32 mouse cellular contexts compared by ENCODE assay signal in the genomic region with DNA sequence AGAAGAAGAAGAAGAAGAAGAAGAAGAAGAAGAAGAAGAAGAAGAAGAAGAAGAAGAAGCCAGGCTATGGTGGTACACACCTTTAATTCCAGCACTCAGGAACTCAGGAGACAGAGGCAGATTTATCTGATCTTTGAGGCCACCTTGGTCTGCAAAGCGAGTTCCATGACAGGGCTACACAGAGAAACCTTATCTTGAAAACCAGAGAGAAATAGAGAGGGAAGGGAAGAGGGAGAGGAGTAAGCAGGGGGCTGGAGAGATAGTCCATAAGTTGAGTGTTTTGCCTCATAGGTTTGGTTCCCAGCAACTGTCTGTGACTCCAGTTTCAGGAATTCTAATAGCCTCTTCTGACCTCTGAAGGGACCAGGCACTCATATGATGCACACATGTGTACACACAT. TPM values are rescaled to one million over a fixed set of nuclear protein-coding genes. Genes with fewer than 3 reads are reported as not detected.
DNase-seq lines count a peak whose midpoint lies in the region; ATAC-seq lines count a peak whose summit lies in the region.
"Had no signal": no experiment of that assay in that cellular context is flagged by ENCODE, and none has a peak within 500 bp of the region (broad histone marks: within the 10 kb centered on the region; RNA-seq: fewer than 3 reads in every experiment).

No protein-coding gene starts in this region.

- H3K4me2 ChIP-seq in liver, embryonic 11.5 days: no peak overlapping the region
- H3K4me2 ChIP-seq in liver, embryonic 13.5 days: no peak overlapping the region
- H3K4me2 ChIP-seq in liver, embryonic 15.5 days: no peak overlapping the region
- H3K4me2 ChIP-seq: embryonic facial prominence, embryonic 13.5 days; forebrain, embryonic 13.5 days; heart, embryonic 11.5 days; hindbrain, embryonic 12.5 days; hindbrain, embryonic 15.5 days had no signal

- no peak overlapping the region for H3K9ac ChIP-seq in liver, embryonic 11.5 days (ENCODE audit: low read depth, low read length)
- no peak overlapping the region for H3K9ac ChIP-seq in liver, embryonic 13.5 days
- no peak overlapping the region for H3K9ac ChIP-seq in liver, embryonic 15.5 days
- H3K9ac ChIP-seq: embryonic facial prominence, embryonic 13.5 days; forebrain, embryonic 13.5 days; hindbrain, embryonic 12.5 days; hindbrain, embryonic 15.5 days had no signal

- no peaks in the 10 kb centered on the region for H3K4me1 ChIP-seq in liver, embryonic 11.5 days (replicated peaks; ENCODE audit: control insufficient read depth, insufficient read depth, low read length)
- peaks cover 20% of the 10 kb centered on the region for H3K4me1 ChIP-seq in liver, embryonic 13.5 days (replicated peaks)
- H3K4me1 ChIP-seq in liver, embryonic 15.5 days (replicated peaks): peaks cover 13% of the 10 kb centered on the region
- H3K4me1 ChIP-seq: embryonic facial prominence, embryonic 13.5 days; forebrain, embryonic 10.5 days; forebrain, embryonic 13.5 days; hindbrain, embryonic 12.5 days; hindbrain, embryonic 15.5 days had no signal

- no peak overlapping the region for H3K27ac ChIP-seq in liver, embryonic 11.5 days (ENCODE audit: low read depth, low read length)
- no peak overlapping the region for H3K27ac ChIP-seq in liver, embryonic 13.5 days
- H3K27ac ChIP-seq in liver, embryonic 15.5 days (replicated peaks): no peak overlapping the region
- H3K27ac ChIP-seq: embryonic facial prominence, embryonic 10.5 days; embryonic facial prominence, embryonic 13.5 days; forebrain, embryonic 10.5 days; forebrain, embryonic 13.5 days; hindbrain, embryonic 12.5 days; hindbrain, embryonic 15.5 days had no signal

- H3K4me3 ChIP-seq in liver, embryonic 11.5 days (ENCODE audit: low read depth, low read length): no peak overlapping the region
- no peak overlapping the region for H3K4me3 ChIP-seq in liver, embryonic 13.5 days (replicated peaks)
- no peak overlapping the region for H3K4me3 ChIP-seq in liver, embryonic 15.5 days (replicated peaks)
- H3K4me3 ChIP-seq: embryonic facial prominence, embryonic 10.5 days; embryonic facial prominence, embryonic 13.5 days; erythroblast, embryonic 14.5 days; forebrain, embryonic 10.5 days; forebrain, embryonic 13.5 days; hindbrain, embryonic 12.5 days; hindbrain, embryonic 15.5 days had no signal

- no peaks in the 10 kb centered on the region for H3K27me3 ChIP-seq in liver, embryonic 11.5 days (replicated peaks; ENCODE audit: control insufficient read depth, insufficient read depth, low read length)
- H3K27me3 ChIP-seq in liver, embryonic 13.5 days: peaks cover under 1% of the 10 kb centered on the region; the same call in 1 of the 2 replicates
- peaks cover 16% of the 10 kb centered on the region for H3K27me3 ChIP-seq in liver, embryonic 15.5 days
- H3K27me3 ChIP-seq: embryonic facial prominence, embryonic 13.5 days; forebrain, embryonic 13.5 days; hindbrain, embryonic 12.5 days; hindbrain, embryonic 15.5 days had no signal

- H3K9me3 ChIP-seq in liver, embryonic 11.5 days (ENCODE audit: control insufficient read depth, low read length): no peaks in the 10 kb centered on the region
- H3K9me3 ChIP-seq in liver, embryonic 13.5 days (replicated peaks): no peaks in the 10 kb centered on the region
- H3K9me3 ChIP-seq in liver, embryonic 15.5 days (replicated peaks): no peaks in the 10 kb centered on the region
- H3K9me3 ChIP-seq: embryonic facial prominence, embryonic 10.5 days; embryonic facial prominence, embryonic 13.5 days; forebrain, embryonic 10.5 days; forebrain, embryonic 13.5 days; hindbrain, embryonic 12.5 days; hindbrain, embryonic 15.5 days had no signal

- no peak for DNase-seq in liver, embryonic 11.5 days (ENCODE audit: low spot score)
- no peak for DNase-seq in liver
- DNase-seq in liver, embryonic 13.5 days: peak; percentile 32
- DNase-seq in thymus, postnatal 10 days (ENCODE audit: low spot score in 2 of 2): no peak
- DNase-seq in frontal cortex, postnatal 10 days (ENCODE audit: low spot score in 2 of 2): no peak
- DNase-seq: adrenal gland, adult 8-10 months; adrenal gland, postnatal 25 days; cerebellum, adult 11-12 months; cerebellum, adult 8-10 months; cerebellum, postnatal 10 days; cerebellum, postnatal 36 days; embryo, embryonic 11 days; gastrocnemius, postnatal 25 days had no signal

- H3K36me3 ChIP-seq in liver, embryonic 11.5 days (ENCODE audit: control insufficient read depth, insufficient read depth, low read length): no peaks in the 10 kb centered on the region
- no peaks in the 10 kb centered on the region for H3K36me3 ChIP-seq in liver, embryonic 13.5 days
- H3K36me3 ChIP-seq in liver, embryonic 15.5 days (replicated peaks): no peaks in the 10 kb centered on the region
- H3K36me3 ChIP-seq: embryonic facial prominence, embryonic 10.5 days; embryonic facial prominence, embryonic 13.5 days; forebrain, embryonic 10.5 days; hindbrain, embryonic 12.5 days; hindbrain, embryonic 15.5 days had no signal

- 33% methylated on average over 1 of the region's 1 CpGs for WGBS in liver, embryonic 11.5 days
- WGBS in liver, embryonic 13.5 days (ENCODE audit: insufficient replicate concordance): 20% methylated on average over 1 of the region's 1 CpGs
- WGBS in liver, embryonic 15.5 days (ENCODE audit: insufficient replicate concordance): 22% methylated on average over 1 of the region's 1 CpGs

- ATAC-seq in liver, embryonic 11.5 days (replicated peaks; ENCODE audit: low FRiP score): peak; percentile 70
- peak; percentile 82 for ATAC-seq in liver, embryonic 13.5 days (ENCODE audit: low read depth)
- ATAC-seq in liver, embryonic 15.5 days (ENCODE audit: insufficient read depth): peak; percentile 68
- ATAC-seq: activated CD4-positive, CD25-positive, alpha-beta regulatory T cell, adult 4 months; CD4-positive, CD25-positive, alpha-beta regulatory T cell, adult 4 months; forebrain, embryonic 13.5 days; forebrain, embryonic 16.5 days had no signal

RNA-seq across cellular contexts. Expression of a gene that starts 4.3 kb away (rescaled TPM):
- polyA plus RNA-seq in liver, embryonic 11.5 days (2014; fragmentation: Nextera tagmentation; extraction: Ambion mirVana): 25.0 and 25.2 TPM in 2 replicates
- polyA plus RNA-seq in liver, embryonic 13.5 days (2015; fragmentation: Nextera tagmentation; extraction: Ambion mirVana): 30.5 and 31.1 TPM in 2 replicates
- 34.1 and 35.2 TPM in 2 replicates for polyA plus RNA-seq in liver, embryonic 15.5 days (2015; fragmentation: Nextera tagmentation; extraction: Ambion mirVana)

RNA-seq across cellular contexts. Expression of a gene that starts 42.3 kb away (rescaled TPM):
- not detected in 2 replicates for polyA plus RNA-seq in liver, embryonic 11.5 days (2014; fragmentation: Nextera tagmentation; extraction: Ambion mirVana)
- polyA plus RNA-seq in liver, embryonic 13.5 days (2015; fragmentation: Nextera tagmentation; extraction: Ambion mirVana): not detected in 2 replicates
- not detected in 2 replicates for polyA plus RNA-seq in liver, embryonic 15.5 days (2015; fragmentation: Nextera tagmentation; extraction: Ambion mirVana)
- polyA plus RNA-seq: activated CD4-positive, CD25-positive, alpha-beta regulatory T cell, adult 4 months; brain, embryonic 14.5 days; C2C12; CD4-positive, CD25-positive, alpha-beta regulatory T cell, adult 4 months; cortical plate, adult 2 months; embryonic facial prominence, embryonic 10.5 days; embryonic facial prominence, embryonic 13.5 days; erythroblast, embryonic 14.5 days; forebrain, embryonic 10.5 days; forebrain, embryonic 13.5 days; forebrain, embryonic 16.5 days; frontal cortex, adult 2 months; gonadal fat pad, adult 2 months; heart, embryonic 11.5 days; heart, embryonic 14.5 days; heart, postnatal 0 days; hindbrain, embryonic 12.5 days; hindbrain, embryonic 15.5 days had no signal
